Mouse (Mus musculus) hindbrain, embryonic 11.5 days (tissue): ENCODE measurements around the gene Hist1h2ab. TPM values are rescaled to one million over a fixed set of nuclear protein-coding genes. Genes with fewer than 3 reads are reported as not detected.
"Not testable (repeated sequence)": the region's sequence is repeated elsewhere in the genome, so short reads cannot be mapped to it uniquely, and the experiment has no call there.

Experiments used
- ATAC-seq: fragments of 200-750 bp; cut with Nextera tagmentation; 2 replicates; pipeline ENCODE4 v1.8.0; 2017; ENCODE audit warnings: mild to moderate bottlenecking, moderate TSS enrichment, moderate library complexity; ENCODE audit not compliant: low FRiP score
- DNase-seq: peaks from one replicate; pipeline ENCODE4 v3.0.0-alpha.2; 2015; ENCODE audit warnings: low spot score
- H3K27ac ChIP-seq: fragments of 300-500 bp; sonication (generic); 2 replicates; pipeline ENCODE4 v1.5.1; 2014; ENCODE audit warnings: mild to moderate bottlenecking, low read depth, low read length
- H3K27me3 ChIP-seq: fragments of 300-500 bp; sonication (generic); 2 replicates; pipeline ENCODE4 v1.6.1; 2014; ENCODE audit warnings: mild to moderate bottlenecking, low read length, moderate library complexity, mixed read lengths; ENCODE audit not compliant: control insufficient read depth, insufficient read depth
- H3K36me3 ChIP-seq: fragments of 300-500 bp; sonication (generic); 2 replicates; pipeline ENCODE4 v1.6.1; 2014; ENCODE audit warnings: mild to moderate bottlenecking, low read length, moderate library complexity, mixed read lengths; ENCODE audit not compliant: control insufficient read depth, insufficient read depth
- H3K4me1 ChIP-seq: fragments of 300-500 bp; sonication (generic); replicated peaks from 2 replicates; pipeline ENCODE4 v1.6.1; 2014; ENCODE audit warnings: low read length, mixed read lengths; ENCODE audit not compliant: control insufficient read depth, insufficient read depth
- H3K4me2 ChIP-seq: fragments of 300-500 bp; sonication (generic); replicated peaks from 2 replicates; pipeline ENCODE4 v1.6.1; 2014; ENCODE audit warnings: mild to moderate bottlenecking, low read depth, low read length
- H3K4me3 ChIP-seq: fragments of 300-500 bp; sonication (generic); 2 replicates; pipeline ENCODE4 v1.5.1; 2014; ENCODE audit warnings: low read depth, low read length
- H3K9ac ChIP-seq: fragments of 300-500 bp; sonication (generic); 2 replicates; pipeline ENCODE4 v1.6.1; 2014; ENCODE audit warnings: low read depth, low read length
- H3K9me3 ChIP-seq: fragments of 300-500 bp; sonication (generic); 2 replicates; pipeline ENCODE4 v1.6.1; 2016; ENCODE audit warnings: low read length; ENCODE audit not compliant: control insufficient read depth
- WGBS: fragments of 180-500 bp; shearing (Covaris S2); extraction: QIAGEN DNeasy Blood & Tissue Kit; methylation state at CpG from one replicate; pipeline ENCODE4 v1.1.7; 2014; 5-methylcytosine and 5-hydroxymethylcytosine counted together
- polyA plus RNA-seq: library from polyadenylated mRNA; unstranded; fragments of >200 nt; fragmentation: Nextera tagmentation; extraction: Ambion mirVana; gene quantifications from 2 replicates; pipeline ENCODE4 v1.2.1, GENCODE M21; 2014

Gene Hist1h2ab
- polyA plus RNA-seq, 1 experiment from 2014 or later, result 50.0 TPM

DNA sequence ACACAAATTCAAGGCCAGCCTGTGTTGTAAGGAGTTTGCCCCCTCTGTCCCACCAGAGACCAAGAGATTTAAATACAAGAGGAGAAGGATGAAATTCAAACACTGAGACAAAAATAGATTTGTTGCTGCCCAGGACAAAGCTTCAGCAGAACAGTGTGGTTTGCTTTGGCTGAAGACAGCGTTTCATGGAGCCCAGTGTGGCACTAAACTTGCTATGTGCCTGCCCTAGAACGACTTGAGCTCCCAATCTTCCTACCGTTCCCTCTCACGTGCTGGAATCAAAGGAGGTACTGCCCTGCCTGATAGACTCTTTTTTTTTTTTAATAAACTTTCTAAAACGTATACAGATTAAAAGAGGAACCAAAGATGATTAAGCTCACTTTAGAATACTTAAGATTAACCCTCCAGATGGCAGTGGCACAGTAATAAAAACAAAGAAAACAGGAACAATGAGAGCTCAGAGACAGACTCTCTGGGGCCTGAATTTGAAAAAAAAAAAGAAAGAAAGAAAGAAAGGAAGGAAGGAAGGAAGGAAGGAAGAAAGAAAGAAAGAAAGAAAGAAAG is 18.0 kb downstream of the Hist1h2ab start:
- 59% methylated on average over 5 of the region's 5 CpGs for WGBS

DNA sequence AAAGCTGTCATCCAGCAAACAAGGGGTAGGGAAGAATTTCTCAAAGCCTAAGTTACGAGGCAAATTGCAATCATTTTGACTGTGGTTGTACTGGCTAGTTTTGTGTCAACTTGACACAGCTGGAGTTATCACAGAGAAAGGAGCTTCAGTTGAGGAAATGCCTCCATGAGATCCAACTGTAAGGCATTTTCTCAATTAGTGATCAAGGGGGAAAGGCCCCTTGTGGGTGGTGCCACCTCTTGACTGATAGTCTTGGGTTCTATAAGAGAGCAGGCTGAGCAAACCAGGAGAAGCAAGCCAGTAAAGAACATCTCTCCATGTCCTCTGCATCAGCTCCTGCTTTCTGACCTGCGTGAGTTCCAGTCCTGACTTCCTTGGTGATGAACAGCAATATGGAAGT is 18.7 kb downstream of the Hist1h2ab start, which contains the start of gene Trim38:
TSS of gene Trim38 (plus strand) at position 301 of the 400 bp plus-strand sequence.
- H3K4me3 ChIP-seq, ATAC-seq, H3K27me3 ChIP-seq, H3K9me3 ChIP-seq, H3K9ac ChIP-seq, H3K27ac ChIP-seq, H3K4me1 ChIP-seq, H3K4me2 ChIP-seq, H3K36me3 ChIP-seq, DNase-seq: not testable (repeated sequence)
- WGBS, result 90% methylated on average over 2 of the region's 2 CpGs

More for the DNA sequence above, 18.0 kb downstream of the Hist1h2ab start:
- Histone ChIP-seq H3K9me3 (no peaks in the 10 kb centered on the region), H3K4me2 (no peak overlapping the region), H3K27ac (no peak overlapping the region), H3K36me3 (no peaks in the 10 kb centered on the region), H3K27me3 (no peaks in the 10 kb centered on the region), H3K4me1 (0 out of 2 replicates have a peak, but pooled peaks cover 3% of the 10 kb centered on the region), H3K9ac (no peak overlapping the region), H3K4me3 (no peak overlapping the region)
- DNase-seq, result no peak
- ATAC-seq, result no peak

DNA sequence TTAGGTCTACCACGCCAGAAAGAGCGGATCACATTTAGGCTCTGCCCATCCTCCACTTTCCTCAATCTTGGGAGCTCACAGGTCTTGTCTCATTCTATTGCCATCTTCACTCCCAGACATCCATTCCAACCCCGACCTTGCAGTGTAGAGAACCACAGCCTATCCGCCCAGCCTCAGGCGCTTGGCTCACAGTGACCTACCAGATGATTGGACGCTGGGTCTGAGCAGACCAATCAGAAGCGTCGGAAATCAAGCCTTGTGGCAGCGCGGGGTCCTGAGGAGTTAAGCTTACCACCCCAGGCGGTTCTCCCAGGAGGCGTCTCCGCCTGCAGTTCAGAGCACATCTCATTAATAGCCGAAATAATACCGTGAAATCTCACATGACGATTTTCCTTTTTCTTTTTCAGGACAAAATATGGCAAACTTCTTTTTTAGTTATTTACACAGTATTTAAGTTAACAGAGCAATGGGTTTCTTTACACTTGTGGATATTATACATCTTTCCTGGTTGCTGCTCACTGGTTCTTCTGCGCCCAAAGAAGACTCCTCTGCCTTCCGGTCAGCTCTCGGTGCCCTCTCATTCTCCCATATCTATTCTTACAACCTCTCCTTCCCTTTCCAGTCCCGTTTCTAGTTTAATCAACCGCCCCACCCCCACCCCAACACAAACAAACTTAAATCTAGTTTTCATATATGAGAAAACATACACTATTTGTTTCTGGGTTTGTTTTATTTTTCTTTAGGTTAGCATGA is 21.8 kb downstream of the Hist1h2ab start:
- WGBS, result 25% methylated on average over 21 of the region's 21 CpGs
- ATAC-seq (peak; percentile 89), DNase-seq (peak; percentile 67)
- Histone ChIP-seq H3K4me2 (0 out of 2 replicates have a peak overlapping the region, but pooled peaks have one; percentile 17), H3K27ac (no peak overlapping the region), H3K9ac (no peak overlapping the region), H3K27me3 (no peaks in the 10 kb centered on the region), H3K4me1 (no peaks in the 10 kb centered on the region), H3K9me3 (no peaks in the 10 kb centered on the region), H3K4me3 (no peak overlapping the region), H3K36me3 (no peaks in the 10 kb centered on the region)

DNA sequence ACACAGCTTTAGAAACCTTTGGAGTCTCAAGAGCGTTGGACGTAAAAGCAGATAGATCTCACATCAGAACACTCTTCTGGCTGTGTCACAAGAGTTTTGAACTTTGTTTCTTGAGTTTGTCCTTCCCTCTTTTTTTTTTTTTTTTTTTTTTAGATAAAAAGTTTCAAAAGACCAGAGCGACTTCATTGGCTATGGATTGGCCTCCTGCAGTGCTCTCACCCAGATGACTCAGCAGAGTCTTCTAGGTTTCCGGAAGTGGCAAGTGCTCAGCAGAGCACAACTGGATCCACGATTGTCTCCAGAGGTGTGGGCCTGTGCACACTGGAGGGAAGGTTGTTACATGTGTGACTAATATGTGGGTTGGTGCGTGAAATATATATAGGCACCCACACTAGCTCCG is 27.4 kb downstream of the Hist1h2ab start:
- Histone ChIP-seq H3K4me1 (no peaks in the 10 kb centered on the region), H3K9ac (no peak overlapping the region), H3K36me3 (no peaks in the 10 kb centered on the region), H3K27me3 (no peaks in the 10 kb centered on the region), H3K4me2 (no peak overlapping the region), H3K9me3 (no peaks in the 10 kb centered on the region), H3K4me3 (no peak overlapping the region), H3K27ac (no peak overlapping the region)
- no peak for ATAC-seq
- no peak for DNase-seq
- 95% methylated on average over 7 of the region's 7 CpGs for WGBS

DNA sequence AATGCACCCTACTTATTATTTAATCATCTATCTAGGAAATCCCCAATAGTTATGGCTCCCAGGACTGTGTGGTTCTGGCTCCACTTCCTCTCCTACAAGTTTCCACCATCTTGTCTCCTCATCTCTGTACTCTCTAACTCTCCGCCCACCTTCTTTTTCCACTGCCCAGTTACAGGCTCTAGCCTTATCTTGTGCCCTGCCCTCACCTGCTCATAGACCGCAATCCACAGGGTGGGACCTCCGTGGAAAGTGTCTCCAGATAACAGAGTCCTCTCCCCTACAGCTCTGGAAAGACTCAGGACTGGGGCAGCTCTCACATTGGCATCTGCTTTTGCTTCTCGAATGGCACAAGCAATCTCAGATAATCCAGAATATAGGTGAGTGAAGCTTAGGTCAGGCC is 28.1 kb downstream of the Hist1h2ab start:
- ATAC-seq, result no peak

DNA sequence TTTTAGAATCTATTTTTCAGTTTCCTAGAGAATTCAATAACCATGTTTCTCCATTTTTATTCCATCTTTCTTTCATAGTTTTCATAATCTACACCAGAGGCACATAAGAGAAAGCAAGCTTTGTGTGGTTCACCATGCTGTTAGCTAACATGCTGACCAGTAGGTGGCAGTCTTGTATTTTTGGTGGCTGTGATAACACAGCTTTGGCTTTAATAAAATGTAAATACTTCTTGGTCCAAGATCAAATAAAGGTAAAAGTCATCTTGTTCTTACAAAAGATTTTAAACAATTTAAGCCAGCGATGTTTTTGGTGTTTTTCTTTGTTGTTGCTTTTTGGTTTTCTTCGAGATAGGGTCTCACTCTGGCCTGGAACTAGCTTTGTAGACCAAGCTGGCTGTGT is 41.6 kb downstream of the Hist1h2ab start:
- 45% methylated on average over 2 of the region's 2 CpGs for WGBS
- Histone ChIP-seq H3K27ac (no peak overlapping the region), H3K27me3 (no peaks in the 10 kb centered on the region), H3K9ac (no peak overlapping the region), H3K4me2 (no peak overlapping the region), H3K36me3 (no peaks in the 10 kb centered on the region), H3K4me3 (no peak overlapping the region), H3K9me3 (no peaks in the 10 kb centered on the region), H3K4me1 (no peaks in the 10 kb centered on the region)
- DNase-seq (peak; percentile 75), ATAC-seq (no peak)

More for the DNA sequence above, 28.1 kb downstream of the Hist1h2ab start:
- Histone ChIP-seq H3K27ac (no peak overlapping the region), H3K4me1 (no peaks in the 10 kb centered on the region), H3K4me3 (no peak overlapping the region), H3K9me3 (no peaks in the 10 kb centered on the region), H3K27me3 (no peaks in the 10 kb centered on the region), H3K9ac (no peak overlapping the region), H3K4me2 (no peak overlapping the region), H3K36me3 (no peaks in the 10 kb centered on the region)
- DNase-seq, result no peak
- WGBS, result 86% methylated on average over 4 of the region's 4 CpGs

DNA sequence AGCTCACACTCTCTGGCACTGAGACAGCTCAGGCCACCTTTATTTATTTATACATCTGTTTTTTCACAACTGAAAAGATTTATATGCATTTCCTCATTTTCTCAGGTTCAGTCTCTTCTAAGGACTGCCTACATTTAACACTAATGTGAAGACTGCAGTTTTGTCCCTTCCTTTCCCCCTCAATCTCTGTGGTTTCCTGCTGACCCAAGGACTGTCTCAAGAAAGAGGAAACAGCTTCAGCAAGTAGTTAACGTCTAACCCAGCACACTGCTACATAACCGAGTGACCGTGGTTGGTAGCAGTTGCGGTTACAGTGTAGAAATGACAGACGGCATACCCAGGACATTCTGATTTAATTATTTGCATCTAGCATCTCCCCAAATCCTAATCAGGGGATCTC is 48.5 kb downstream of the Hist1h2ab start:
- ATAC-seq (no peak), DNase-seq (no peak)
- Histone ChIP-seq H3K27me3 (no peaks in the 10 kb centered on the region), H3K4me2 (no peak overlapping the region), H3K9ac (no peak overlapping the region), H3K4me1 (no peaks in the 10 kb centered on the region), H3K27ac (no peak overlapping the region), H3K9me3 (no peaks in the 10 kb centered on the region), H3K36me3 (no peaks in the 10 kb centered on the region), H3K4me3 (no peak overlapping the region)
- WGBS, result 86% methylated on average over 5 of the region's 5 CpGs
